Mouse (Mus musculus) left cerebral cortex, postnatal 25 days (tissue): ENCODE results near the gene Ccdc92b. TPM values are rescaled to one million over a fixed set of nuclear protein-coding genes. Genes with fewer than 3 reads are reported as not detected.

Source experiments
- DNase-seq, 2 experiments: peaks; one replicate each; pipeline ENCODE4 v3.0.0; 2022; ENCODE audit warnings: low spot score in 2 of 2, mixed read lengths in 1 of 2
- intact Hi-C: fragments of 180-260 bp; cut with DNase I; formaldehyde crosslinking; loops from one replicate; pipeline ENCODE4 v1.15.1; 2025
- total RNA-seq, 2 experiments: library from RNA; stranded (reverse); gene quantifications; 2 replicates each; pipeline ENCODE4 v1.2.3; 2021

Ccdc92b gene
- total RNA-seq, 2 experiments from 2014 or later, result 26.1 to 26.3 TPM

- DNase-seq, result no peak
- intact Hi-C loops, result no loop called here
Observed at GRCm38 (mm10) chr11:74671839-74672238, 52.4 kb downstream of the Ccdc92b start.

- no peak for DNase-seq
- intact Hi-C loops, result no loop called here
Observed at GRCm38 (mm10) chr11:74672901-74673513, 53.6 kb downstream of the Ccdc92b start.

- DNase-seq, result no peak
- intact Hi-C loops, result no loop called here
Observed at GRCm38 (mm10) chr11:74673561-74673960, 54.2 kb downstream of the Ccdc92b start.

- DNase-seq, result no peak
- intact Hi-C loops, result no loop called here
Observed at GRCm38 (mm10) chr11:74674713-74675112, 55.3 kb downstream of the Ccdc92b start.

GRCm38 (mm10) chr11:74675156-74675555 lies 55.8 kb downstream of the Ccdc92b start:
- DNase-seq, result peak; percentile 45 to 91
- intact Hi-C loops, result no loop called here

Other genes starting within 250 kb of the Ccdc92b start
- gene Rap1gap2, start 8.7 kb upstream of the Ccdc92b start, total RNA-seq, result 100 to 1,000 TPM; 175 to 205 TPM
- gene Cluh, start 29.9 kb downstream of the Ccdc92b start, total RNA-seq, result 10 to 100 TPM; 60.3 to 64.1 TPM
- 100 to 1,000 TPM; 403 to 445 TPM for gene Pafah1b1, start 105.1 kb downstream of the Ccdc92b start, total RNA-seq
- gene Mettl16, start 151.2 kb downstream of the Ccdc92b start, total RNA-seq, result 10 to 100 TPM; 27.7 to 30.3 TPM
- gene Mnt, start 211.3 kb downstream of the Ccdc92b start, total RNA-seq, result 10 to 100 TPM; 27.4 to 29.3 TPM